Mouse (Mus musculus) urinary bladder, postnatal 14 days (tissue): ENCODE measurements around the gene Tsfm.
"Not testable (repeated sequence)": the region's sequence is repeated elsewhere in the genome, so short reads cannot be mapped to it uniquely, and the experiment has no call there.

Experiments used
- DNase-seq: peaks from one replicate; pipeline ENCODE4 v3.0.0; 2021; ENCODE audit warnings: low spot score

Tsfm gene

GRCm38 (mm10) chr10:127030336-127031296, at the start of gene Tsfm:
Tsfm (minus strand) TSS chr10:127030840.
- DNase-seq: peak; percentile 94

GRCm38 (mm10) chr10:127079665-127080391, 49.2 kb upstream of the Tsfm start:
- no peak for DNase-seq

GRCm38 (mm10) chr10:127078677-127079575, 48.3 kb upstream of the Tsfm start:
- DNase-seq: no peak

- no peak for DNase-seq
Observed at GRCm38 (mm10) chr10:127078001-127078676, 47.5 kb upstream of the Tsfm start.

DNA sequence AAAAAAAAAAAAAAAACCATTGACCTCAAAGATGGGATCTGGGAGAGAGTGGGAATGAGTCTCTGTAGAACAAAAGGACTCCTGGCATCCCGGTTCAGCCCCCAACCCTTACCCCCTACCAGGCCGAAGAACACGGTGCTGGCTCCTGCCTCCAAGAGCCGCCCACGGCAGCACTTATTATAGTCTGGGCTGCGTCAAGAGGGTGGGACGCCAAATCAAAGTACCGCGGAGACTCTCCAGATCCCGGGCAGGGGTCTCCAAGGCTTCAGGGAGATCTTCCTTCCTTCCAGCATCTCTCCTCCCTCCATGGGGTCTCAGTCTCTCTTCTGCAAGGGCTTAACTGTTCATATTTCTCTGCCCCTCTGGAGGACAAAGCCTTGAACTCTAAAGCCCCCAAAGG, 46.9 kb upstream of the Tsfm start:
- DNase-seq: no peak

GRCm38 (mm10) chr10:127076082-127076481, 45.4 kb upstream of the Tsfm start:
- DNase-seq: no peak

DNA sequence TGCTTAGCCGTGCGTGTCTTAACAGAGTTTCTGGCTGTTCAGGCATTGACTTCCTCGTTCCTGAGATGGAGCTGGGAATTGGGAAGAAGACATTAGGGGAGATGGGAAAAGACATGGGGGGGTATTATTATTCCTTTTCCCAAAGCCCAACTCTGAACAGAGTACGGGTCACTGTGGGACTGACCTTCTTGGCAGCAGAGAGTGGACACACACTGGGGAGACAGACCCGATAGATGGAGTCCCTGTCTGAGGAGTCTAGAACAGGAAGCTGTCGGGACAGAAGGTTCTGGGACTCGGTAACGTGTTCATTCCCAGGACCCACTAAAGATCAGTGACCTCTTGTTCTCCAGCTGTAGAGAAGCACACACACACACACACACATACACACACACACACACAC, 45.0 kb upstream of the Tsfm start:
- DNase-seq: no peak

GRCm38 (mm10) chr10:127075080-127075479, 44.4 kb upstream of the Tsfm start, which contains the start of gene Agap2:
Agap2 (plus strand) TSS chr10:127075284.
- DNase-seq: no peak

DNA sequence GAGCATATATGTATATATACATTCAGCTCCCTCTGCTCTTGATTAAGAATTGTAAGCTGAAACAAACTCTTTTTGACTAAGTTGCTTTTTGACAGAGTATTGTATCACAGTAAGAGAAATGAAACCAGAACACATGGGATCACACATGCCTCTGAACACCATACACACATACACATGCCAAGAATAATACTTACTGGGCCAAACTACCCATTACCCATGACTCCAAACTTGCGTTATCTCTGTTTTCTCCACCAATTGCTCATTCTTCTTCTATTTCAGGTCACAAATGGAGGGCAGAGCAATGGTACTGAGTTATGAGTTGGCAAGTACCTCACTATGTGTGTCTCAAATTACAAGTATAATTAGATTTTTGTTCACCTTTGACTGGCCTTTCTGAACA, 43.3 kb upstream of the Tsfm start:
- no peak for DNase-seq

- not testable (repeated sequence) for DNase-seq
Observed at GRCm38 (mm10) chr10:127072969-127073368, 42.3 kb upstream of the Tsfm start.

DNA sequence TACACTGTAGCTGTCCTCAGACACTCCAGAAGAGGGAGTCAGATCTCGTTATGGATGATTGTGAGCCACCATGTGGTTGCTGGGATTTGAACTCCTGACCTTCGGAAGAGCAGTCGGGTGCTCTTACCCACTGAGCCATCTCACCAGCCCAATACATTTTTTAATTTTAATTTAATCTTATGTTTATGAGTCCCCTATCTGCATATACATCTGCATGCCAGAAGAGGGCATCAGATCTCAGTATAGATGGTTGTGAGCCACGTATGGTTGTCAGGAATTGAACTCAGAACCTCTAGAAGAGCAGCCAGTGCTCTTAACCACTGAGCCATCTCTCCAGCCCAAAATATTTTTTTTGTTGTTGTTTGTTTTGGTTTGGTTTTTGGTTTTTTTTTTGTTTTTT, 41.6 kb upstream of the Tsfm start:
- DNase-seq: not testable (repeated sequence)

- DNase-seq: no peak
Observed at GRCm38 (mm10) chr10:127071203-127071602, 40.6 kb upstream of the Tsfm start.

DNA sequence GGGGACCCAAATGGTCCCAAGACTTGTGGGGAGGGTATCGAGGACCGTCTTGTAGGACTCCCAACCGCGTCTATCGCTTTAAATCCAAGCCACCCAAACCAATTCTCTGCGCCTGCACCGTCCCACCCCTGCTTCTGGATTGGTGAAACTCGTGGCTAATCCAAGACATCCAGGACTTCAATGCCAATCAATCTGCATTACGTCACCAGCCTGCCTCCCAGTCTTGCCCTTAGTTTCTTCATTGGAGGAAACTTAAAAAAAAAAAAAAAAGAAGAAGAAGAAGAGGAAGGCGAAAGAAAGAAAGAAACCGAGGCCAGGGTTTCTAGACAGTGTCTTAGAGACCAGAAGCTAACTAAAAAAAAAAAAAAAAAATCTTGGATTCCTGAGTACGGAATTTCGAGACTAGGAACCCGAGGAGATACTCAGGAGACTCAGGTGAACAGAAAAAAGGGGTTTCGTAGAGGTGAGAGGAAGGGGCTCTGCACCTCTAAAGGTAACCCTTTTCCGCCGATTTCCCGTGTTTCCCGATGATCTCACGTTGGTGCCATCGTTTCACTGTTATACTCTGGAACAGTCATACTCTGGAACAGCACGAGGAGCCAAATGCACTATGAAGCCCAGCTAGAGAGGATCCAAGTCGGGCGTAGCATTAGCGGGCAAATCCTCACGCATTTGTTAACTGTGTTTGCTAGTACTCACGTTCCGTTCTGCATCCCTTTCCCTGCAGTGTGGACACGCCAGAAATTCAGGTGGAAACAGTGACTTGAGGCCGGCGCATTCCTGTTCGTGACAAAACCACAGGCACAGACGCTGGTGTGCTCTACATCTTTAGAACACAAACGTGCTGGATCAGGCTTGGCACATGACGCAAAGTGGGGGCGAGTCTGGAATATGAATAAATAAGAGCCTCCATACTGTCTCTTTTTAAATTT, 39.8 kb upstream of the Tsfm start, which contains the start of gene Tspan31:
Gene Tspan31 (minus strand): TSS at position 75 of the 932 bp plus-strand sequence.
- peak; percentile 91 for DNase-seq

GRCm38 (mm10) chr10:127069281-127070189, 38.9 kb upstream of the Tsfm start:
- no peak for DNase-seq

- DNase-seq: no peak
Observed at GRCm38 (mm10) chr10:127068360-127069038, 37.9 kb upstream of the Tsfm start.

GRCm38 (mm10) chr10:127066519-127067018, 35.9 kb upstream of the Tsfm start:
- DNase-seq: no peak

- DNase-seq: no peak
Observed at GRCm38 (mm10) chr10:127065981-127066380, 35.3 kb upstream of the Tsfm start.
